Mouse (Mus musculus) embryonic facial prominence, embryonic 13.5 days (tissue): ENCODE measurements at regions not wholly inside any gene's neighbourhood (a gene's known extent, or its start where the extent isn't known, plus 50 kb on each side); places are given as distances from the start of the nearest gene placed in this dataset.

Experiments
- ATAC-seq: fragments of 200-750 bp; cut with Nextera tagmentation; 2 replicates; pipeline ENCODE4 v1.8.0; 2017; ENCODE audit warnings: low read depth; ENCODE audit not compliant: insufficient number of reproducible peaks, insufficient read depth, low FRiP score, low TSS enrichment
- H3K27ac ChIP-seq: fragments of 300-500 bp; sonication (generic); 2 replicates; pipeline ENCODE4 v1.5.1; 2015; ENCODE audit warnings: moderate library complexity, mild to moderate bottlenecking, inconsistent platforms
- H3K27me3 ChIP-seq: fragments of 300-500 bp; sonication (generic); 2 replicates; pipeline ENCODE4 v1.6.1; 2015; ENCODE audit warnings: mild to moderate bottlenecking, inconsistent platforms
- H3K36me3 ChIP-seq: fragments of 300-500 bp; sonication (generic); 2 replicates; pipeline ENCODE4 v1.6.1; 2015; ENCODE audit warnings: mild to moderate bottlenecking, inconsistent platforms
- H3K4me1 ChIP-seq: fragments of 300-500 bp; sonication (generic); 2 replicates; pipeline ENCODE4 v1.6.1; 2015; ENCODE audit warnings: inconsistent platforms
- H3K4me2 ChIP-seq: fragments of 300-500 bp; sonication (generic); 2 replicates; pipeline ENCODE4 v1.6.1; 2015; ENCODE audit warnings: moderate library complexity, mild to moderate bottlenecking, inconsistent platforms
- H3K4me3 ChIP-seq: fragments of 300-500 bp; sonication (generic); 2 replicates; pipeline ENCODE4 v1.5.1; 2015; ENCODE audit warnings: mild to moderate bottlenecking, inconsistent platforms
- H3K9ac ChIP-seq: fragments of 300-500 bp; sonication (generic); 2 replicates; pipeline ENCODE4 v1.6.1; 2015; ENCODE audit warnings: mild to moderate bottlenecking, inconsistent platforms
- H3K9me3 ChIP-seq: fragments of 300-500 bp; sonication (generic); 2 replicates; pipeline ENCODE4 v1.6.1; 2016; ENCODE audit warnings: inconsistent platforms
- WGBS: fragments of 180-500 bp; shearing (Covaris S2); methylation state at CpG from one replicate; pipeline ENCODE4 v1.1.7; 2015; ENCODE audit warnings: mixed read lengths; 5-methylcytosine and 5-hydroxymethylcytosine counted together

DNA sequence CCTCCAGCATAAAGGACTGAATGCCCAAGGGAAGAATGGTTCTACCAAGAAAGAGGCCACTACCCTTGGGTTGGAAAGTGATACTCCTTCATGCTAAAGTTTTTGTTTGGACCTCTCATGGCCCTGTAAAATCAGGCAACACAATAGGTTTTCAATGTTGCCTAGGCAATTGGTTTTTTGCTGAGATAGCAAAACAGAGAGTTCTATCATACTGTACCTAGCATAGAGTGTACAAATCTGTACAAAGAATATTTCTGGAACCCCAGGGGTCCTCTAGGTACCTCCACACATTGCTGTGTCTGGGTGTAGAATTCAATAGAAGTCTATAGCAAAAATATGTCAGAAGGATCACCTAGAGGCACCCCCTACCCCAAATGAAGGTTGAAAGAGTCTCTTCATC, 483.4 kb upstream of the Kif2a start:
- Histone ChIP-seq H3K27ac (no peak overlapping the region), H3K4me1 (0 out of 2 replicates have a peak, but pooled peaks cover 7% of the 10 kb centered on the region), H3K27me3 (peaks cover 12% of the 10 kb centered on the region; the same call in 1 of the 2 replicates), H3K4me2 (no peak overlapping the region), H3K36me3 (no peaks in the 10 kb centered on the region), H3K9ac (no peak overlapping the region), H3K4me3 (no peak overlapping the region), H3K9me3 (no peaks in the 10 kb centered on the region)
- no peak for ATAC-seq

DNA sequence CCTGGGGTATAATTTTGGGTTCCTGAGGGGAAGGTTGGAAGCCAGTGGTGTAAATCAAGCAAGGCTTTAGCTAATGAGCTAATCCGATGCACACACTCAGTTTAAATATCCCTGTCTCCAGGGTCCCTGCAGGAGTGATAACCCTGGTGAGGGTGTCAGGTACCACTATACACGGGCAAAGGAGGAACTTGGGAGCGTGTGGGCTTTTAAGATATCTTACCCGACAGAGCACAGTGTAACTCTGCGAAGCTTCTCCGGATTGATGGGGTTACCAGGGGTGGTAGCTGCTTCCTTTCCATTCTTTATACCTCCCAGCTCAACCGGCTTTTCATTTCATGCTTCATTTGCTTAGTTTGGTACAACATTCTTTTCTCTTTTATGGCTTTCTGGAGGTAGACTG, 480.3 kb upstream of the Kif2a start:
- Histone ChIP-seq H3K9me3 (no peaks in the 10 kb centered on the region), H3K27ac (no peak overlapping the region), H3K4me1 (0 out of 2 replicates have a peak, but pooled peaks cover 7% of the 10 kb centered on the region), H3K27me3 (peaks cover 12% of the 10 kb centered on the region; the same call in 1 of the 2 replicates), H3K4me3 (no peak overlapping the region), H3K4me2 (no peak overlapping the region), H3K9ac (no peak overlapping the region), H3K36me3 (no peaks in the 10 kb centered on the region)
- ATAC-seq = no peak
- WGBS = 30% methylated on average over 7 of the region's 7 CpGs

DNA sequence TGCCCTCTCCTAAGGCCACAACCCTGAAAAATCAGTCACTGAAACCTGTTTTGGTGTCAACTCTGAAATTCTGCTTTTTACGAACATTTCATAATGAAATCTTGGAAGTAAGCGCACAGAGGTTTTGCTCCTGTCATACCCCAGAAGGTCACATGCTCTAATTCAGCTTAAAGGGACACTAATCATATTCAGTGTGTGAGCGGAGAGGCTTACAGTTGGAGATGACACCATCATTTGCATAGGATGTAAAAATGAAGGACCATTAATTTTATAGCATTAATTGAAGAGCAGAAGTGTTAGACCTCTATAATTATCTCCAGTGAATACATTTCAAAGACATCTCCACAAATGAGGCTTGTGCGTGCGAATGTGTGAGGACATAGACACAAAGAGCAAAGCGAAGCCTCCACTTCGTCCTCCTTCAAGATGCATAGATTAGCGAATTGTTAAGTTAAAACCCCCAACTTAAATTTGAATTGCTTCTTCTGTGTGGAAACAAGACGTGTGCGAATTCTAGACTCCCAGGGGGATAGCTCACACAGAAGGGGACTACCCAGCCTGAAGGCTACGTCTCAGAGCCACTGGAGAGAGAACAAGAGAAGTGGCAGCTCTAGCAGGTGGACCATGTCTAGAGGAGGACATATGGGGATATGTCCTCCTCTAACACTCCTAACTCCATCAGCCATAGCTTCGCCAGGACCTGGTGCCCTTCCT, 479.0 kb upstream of the Kif2a start:
- H3K9ac ChIP-seq = no peak overlapping the region

DNA sequence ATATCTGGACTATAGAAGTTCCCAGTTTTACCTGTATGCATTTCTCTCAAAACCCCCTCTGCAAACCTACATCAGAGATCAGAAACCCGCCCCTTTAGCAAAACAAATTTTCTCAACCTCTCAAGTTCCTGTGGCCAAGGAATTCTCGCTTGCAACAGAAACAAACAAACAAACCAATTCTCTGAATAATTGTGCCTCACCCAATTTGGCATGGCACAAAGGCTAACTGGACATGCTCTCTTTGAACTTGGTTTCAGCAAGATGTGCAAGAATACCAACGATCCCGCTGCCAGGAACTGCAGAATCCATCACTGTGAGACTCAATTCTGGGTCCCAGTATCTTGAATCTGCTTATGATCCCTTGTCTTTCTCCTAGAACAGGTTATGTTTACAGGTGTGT, 477.4 kb upstream of the Kif2a start:
- no peak for ATAC-seq
- Histone ChIP-seq H3K4me2 (no peak overlapping the region), H3K27ac (no peak overlapping the region), H3K9me3 (no peaks in the 10 kb centered on the region), H3K27me3 (peaks cover 12% of the 10 kb centered on the region; the same call in 1 of the 2 replicates), H3K9ac (no peak overlapping the region), H3K4me1 (peaks cover 14% of the 10 kb centered on the region; the same call in 1 of the 2 replicates), H3K36me3 (no peaks in the 10 kb centered on the region), H3K4me3 (no peak overlapping the region)
- WGBS = 75% methylated on average over 4 of the region's 4 CpGs

More for the DNA sequence above, 479.0 kb upstream of the Kif2a start:
- Histone ChIP-seq H3K27me3 (peaks cover 15% of the 10 kb centered on the region; the same call in 1 of the 2 replicates), H3K27ac (no peak overlapping the region), H3K36me3 (no peaks in the 10 kb centered on the region), H3K4me3 (no peak overlapping the region), H3K9me3 (no peaks in the 10 kb centered on the region), H3K4me1 (0 out of 2 replicates have a peak, but pooled peaks cover 7% of the 10 kb centered on the region), H3K4me2 (no peak overlapping the region)
- ATAC-seq = no peak
- WGBS = 81% methylated on average over 12 of the region's 12 CpGs

DNA sequence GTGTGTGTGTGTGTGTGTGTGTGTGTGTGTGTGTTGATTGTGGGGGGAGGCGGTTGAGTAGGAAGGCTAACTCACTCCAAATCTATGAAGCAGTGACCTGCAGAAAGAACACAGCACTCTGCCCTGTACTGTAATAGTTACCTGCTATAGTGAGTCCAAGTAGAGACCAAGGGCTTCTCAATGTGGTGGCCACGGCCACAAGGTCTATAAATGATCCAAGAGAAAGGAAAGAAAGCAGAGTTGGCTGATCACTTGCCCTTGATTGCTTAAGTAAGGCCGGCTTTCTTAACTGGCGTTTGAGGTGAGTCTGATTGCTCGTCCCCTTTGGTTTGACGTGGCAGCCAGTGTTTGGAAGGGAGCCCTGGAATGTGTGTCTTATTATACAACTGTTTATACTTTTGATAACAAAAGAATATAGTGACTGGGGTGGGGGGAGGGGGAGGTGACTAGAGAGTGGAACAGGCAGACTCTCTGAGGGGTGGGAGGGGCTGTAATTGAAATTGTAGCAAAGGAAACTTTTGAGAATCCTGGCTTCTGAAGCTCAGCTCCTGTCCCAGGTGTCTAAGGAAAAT, 473.3 kb upstream of the Kif2a start:
- no peak for ATAC-seq

DNA sequence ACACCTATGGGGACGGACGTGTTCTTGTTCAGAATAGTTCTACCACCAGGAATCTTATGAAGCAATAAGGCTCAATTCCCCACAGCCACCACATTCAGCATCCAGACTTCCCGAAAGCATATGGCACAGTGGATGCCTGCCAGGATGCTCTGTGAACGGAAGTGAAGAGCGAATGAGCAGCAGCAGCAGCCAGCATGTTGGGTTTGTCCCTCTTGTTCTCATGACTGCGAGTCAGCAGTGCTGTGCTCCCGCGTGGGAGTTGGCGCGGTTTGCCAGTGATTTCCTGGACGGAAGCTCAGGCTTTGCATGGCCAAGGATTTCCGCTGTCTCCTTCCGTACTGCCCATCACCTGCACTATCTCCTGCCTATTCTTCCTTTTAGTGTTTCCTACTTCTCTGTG, 471.8 kb upstream of the Kif2a start:
- Histone ChIP-seq H3K27me3 (peaks cover 15% of the 10 kb centered on the region), H3K36me3 (no peaks in the 10 kb centered on the region), H3K27ac (no peak overlapping the region), H3K9me3 (no peaks in the 10 kb centered on the region), H3K4me1 (peaks cover 14% of the 10 kb centered on the region), H3K4me3 (no peak overlapping the region), H3K9ac (no peak overlapping the region), H3K4me2 (no peak overlapping the region)
- 82% methylated on average over 13 of the region's 13 CpGs for WGBS
- no peak for ATAC-seq

More for the DNA sequence above, 473.3 kb upstream of the Kif2a start:
- no peak overlapping the region for H3K4me2 ChIP-seq
- H3K4me3 ChIP-seq = no peak overlapping the region
- no peaks in the 10 kb centered on the region for H3K36me3 ChIP-seq
- H3K27me3 ChIP-seq = peaks cover 15% of the 10 kb centered on the region
- H3K9me3 ChIP-seq = no peaks in the 10 kb centered on the region
- H3K27ac ChIP-seq = no peak overlapping the region
- H3K4me1 ChIP-seq = peaks cover 11% of the 10 kb centered on the region; the same call in 1 of the 2 replicates
- no peak overlapping the region for H3K9ac ChIP-seq
- WGBS = 43% methylated on average over 6 of the region's 6 CpGs

DNA sequence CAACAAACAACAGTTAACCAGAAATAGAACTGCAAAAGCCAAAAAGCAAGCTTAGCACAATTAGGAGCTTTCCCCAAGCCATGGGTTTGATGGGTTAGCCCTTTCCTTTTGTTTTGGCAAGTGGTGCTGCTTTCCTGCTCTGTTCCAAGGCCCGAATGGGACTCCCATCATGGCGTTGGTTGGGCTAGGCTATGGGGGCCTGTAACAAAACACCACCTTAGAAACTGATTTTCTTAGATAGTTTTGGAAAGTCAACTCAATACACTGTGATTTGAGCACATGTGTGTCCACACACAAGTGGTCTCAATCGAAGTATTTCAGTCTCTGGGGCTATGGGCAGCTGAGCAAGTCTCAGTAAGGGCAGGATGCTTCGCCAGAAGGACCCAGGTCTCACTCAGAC, 470.5 kb upstream of the Kif2a start:
- Histone ChIP-seq H3K27me3 (peaks cover 15% of the 10 kb centered on the region), H3K27ac (no peak overlapping the region), H3K4me2 (no peak overlapping the region), H3K36me3 (no peaks in the 10 kb centered on the region), H3K4me3 (no peak overlapping the region), H3K9me3 (no peaks in the 10 kb centered on the region), H3K9ac (no peak overlapping the region), H3K4me1 (peaks cover 24% of the 10 kb centered on the region)
- no peak for ATAC-seq
- 80% methylated on average over 4 of the region's 4 CpGs for WGBS

DNA sequence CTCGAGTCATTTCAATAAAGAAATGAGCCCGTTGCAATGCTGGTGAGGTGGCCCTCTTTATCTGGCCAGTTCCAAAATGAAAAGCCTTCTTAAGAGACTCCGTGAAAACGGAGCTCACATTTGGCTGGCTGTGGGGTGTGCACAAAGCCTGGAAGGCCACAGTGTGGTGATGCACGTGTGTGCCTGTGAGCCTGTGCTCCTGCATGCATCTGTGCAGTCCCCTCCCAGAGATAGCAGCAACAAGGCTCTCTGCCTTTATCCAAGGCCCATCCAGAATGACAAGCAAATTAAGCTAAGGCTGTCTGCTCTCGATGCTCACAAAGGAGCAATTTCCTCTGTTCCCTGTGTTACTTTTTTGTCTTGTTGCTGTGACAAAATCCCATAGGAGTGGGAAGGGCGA, 469.5 kb upstream of the Kif2a start:
- no peaks in the 10 kb centered on the region for H3K9me3 ChIP-seq
- H3K4me2 ChIP-seq = no peak overlapping the region
- H3K4me3 ChIP-seq = no peak overlapping the region
- ATAC-seq = no peak
- peaks cover 24% of the 10 kb centered on the region for H3K4me1 ChIP-seq
- H3K9ac ChIP-seq = no peak overlapping the region
- 70% methylated on average over 7 of the region's 7 CpGs for WGBS
- H3K27me3 ChIP-seq = peaks cover 12% of the 10 kb centered on the region
- no peaks in the 10 kb centered on the region for H3K36me3 ChIP-seq
- H3K27ac ChIP-seq = no peak overlapping the region

DNA sequence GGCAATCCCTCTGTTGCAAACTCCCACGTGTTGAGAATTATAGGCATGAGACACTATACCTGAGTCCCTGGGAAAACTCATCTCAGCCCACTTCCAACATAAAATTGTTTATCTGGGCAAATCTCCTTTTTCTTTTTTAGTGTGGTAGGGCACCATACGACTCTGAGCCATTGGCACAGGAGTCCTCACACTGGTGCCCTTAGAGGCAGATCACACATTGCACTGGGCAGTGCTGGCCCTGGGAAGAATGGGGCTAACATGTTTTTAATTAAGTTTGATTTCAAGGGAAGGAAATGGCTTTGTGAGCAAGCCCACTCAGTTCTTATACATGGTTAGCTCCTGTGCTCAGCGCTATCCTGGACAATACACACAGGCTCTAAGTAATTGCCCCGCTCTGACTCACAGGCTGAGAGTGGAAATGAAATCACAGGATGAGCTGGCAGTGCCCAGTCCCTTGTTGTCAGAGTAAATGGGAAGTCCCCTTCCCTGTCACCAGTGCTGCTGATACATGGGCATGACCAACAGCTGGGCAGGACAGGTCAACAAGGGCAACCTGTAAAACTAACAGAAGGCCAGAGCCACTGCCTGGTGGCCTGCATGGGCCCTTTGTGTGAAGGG, 463.6 kb upstream of the Kif2a start:
- 46% methylated on average over 4 of the region's 4 CpGs for WGBS
- no peak overlapping the region for H3K4me2 ChIP-seq
- no peak for ATAC-seq
- peaks cover 20% of the 10 kb centered on the region for H3K27me3 ChIP-seq
- no peak overlapping the region for H3K9ac ChIP-seq
- H3K27ac ChIP-seq = no peak overlapping the region
- H3K4me1 ChIP-seq = peaks cover 31% of the 10 kb centered on the region
- H3K36me3 ChIP-seq = no peaks in the 10 kb centered on the region
- H3K9me3 ChIP-seq = no peaks in the 10 kb centered on the region
- H3K4me3 ChIP-seq = no peak overlapping the region

DNA sequence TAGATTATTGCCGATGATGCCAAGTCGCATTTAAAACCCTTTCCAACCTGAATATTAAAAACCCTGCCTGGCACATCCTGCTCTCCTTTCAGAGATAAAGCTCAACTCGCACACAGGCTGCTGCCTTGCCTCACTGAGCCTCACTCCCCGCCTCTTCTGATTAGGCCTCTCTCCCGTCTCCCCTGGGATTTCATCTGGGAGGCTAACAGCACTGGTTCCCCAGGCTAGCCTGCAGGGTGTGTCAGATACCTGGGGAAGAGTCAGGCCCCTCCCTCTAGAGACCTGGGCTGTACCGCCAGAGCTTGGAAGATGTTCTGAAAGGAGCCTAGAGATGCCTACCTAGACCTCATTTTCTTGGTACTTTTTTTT, 462.7 kb upstream of the Kif2a start:
- 39% methylated on average over 6 of the region's 6 CpGs for WGBS
- Histone ChIP-seq H3K27me3 (peaks cover 20% of the 10 kb centered on the region), H3K9ac (no peak overlapping the region), H3K4me2 (no peak overlapping the region), H3K27ac (no peak overlapping the region), H3K9me3 (no peaks in the 10 kb centered on the region), H3K4me1 (peaks cover 30% of the 10 kb centered on the region), H3K36me3 (no peaks in the 10 kb centered on the region), H3K4me3 (no peak overlapping the region)
- ATAC-seq = no peak

DNA sequence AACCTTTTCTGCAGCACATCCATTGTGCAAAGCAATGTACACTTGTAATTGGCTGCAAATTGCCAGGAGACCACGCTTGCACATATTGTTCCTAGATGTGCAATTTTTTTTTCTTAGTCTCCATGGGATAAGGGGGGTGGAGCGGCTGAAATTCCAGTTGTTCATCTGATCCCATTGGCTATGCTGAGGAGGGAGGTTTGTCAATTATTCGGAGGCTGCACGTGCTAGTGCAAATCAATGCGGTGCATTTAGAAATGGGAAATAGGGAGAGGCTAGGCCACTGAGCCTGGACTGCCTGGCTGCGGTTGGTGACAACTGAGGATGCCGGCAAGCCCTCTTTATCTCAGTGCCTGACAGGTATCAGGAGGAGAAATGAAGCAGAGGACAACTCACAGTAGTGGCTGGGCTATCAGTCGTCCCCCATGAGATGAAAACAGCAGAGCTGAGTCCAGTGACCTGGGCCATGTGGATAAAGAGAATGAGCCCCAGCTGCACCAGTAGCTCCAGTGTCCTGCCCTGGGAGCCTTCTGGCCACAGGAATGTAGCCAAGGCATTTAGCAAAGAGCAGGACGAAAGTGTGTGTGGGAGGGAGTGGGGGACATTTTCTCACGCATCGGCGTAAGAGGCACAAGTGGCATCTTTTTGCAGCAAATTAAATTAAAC, 462.2 kb upstream of the Kif2a start:
- ATAC-seq = no peak
- H3K4me1 ChIP-seq = peaks cover 28% of the 10 kb centered on the region
- H3K9ac ChIP-seq = no peak overlapping the region
- H3K9me3 ChIP-seq = no peaks in the 10 kb centered on the region
- 0 out of 2 replicates have a peak overlapping the region, but pooled peaks have one; percentile 2 for H3K4me2 ChIP-seq
- no peaks in the 10 kb centered on the region for H3K36me3 ChIP-seq
- H3K27ac ChIP-seq = no peak overlapping the region
- no peak overlapping the region for H3K4me3 ChIP-seq
- WGBS = 34% methylated on average over 12 of the region's 12 CpGs
- H3K27me3 ChIP-seq = peaks cover 20% of the 10 kb centered on the region
